Mouse (Mus musculus) central nervous system, embryonic 11.5 days (tissue): ENCODE measurements around the gene Tmem95. TPM values are rescaled to one million over a fixed set of nuclear protein-coding genes. Genes with fewer than 3 reads are reported as not detected.

Experiments used
- polyA plus RNA-seq: library from polyadenylated mRNA; depleted of rRNA; stranded (reverse); fragments of >200 nt; gene quantifications from 2 replicates; pipeline ENCODE4 v1.2.3, GENCODE M21; 2012; rRNA removed

Gene Tmem95
- polyA plus RNA-seq, result not detected in 2 replicates

GRCm38 (mm10) chr11:69877878-69878277, at the start of gene Tmem95:
TSS of gene Tmem95 (minus strand) at chr11:69878018.

GRCm38 (mm10) chr11:69921114-69922011, 43.5 kb upstream of the Tmem95 start, which contains the start of gene Eif5a:
TSS of gene Eif5a (minus strand) at chr11:69921958.

GRCm38 (mm10) chr11:69913554-69914371, 35.9 kb upstream of the Tmem95 start, which contains the start of gene Gps2:
TSS of gene Gps2 (plus strand) at chr11:69913888.

GRCm38 (mm10) chr11:69900471-69901405, 22.9 kb upstream of the Tmem95 start, which contains the start of the genes 2810408A11Rik and Neurl4:
TSS of gene 2810408A11Rik (minus strand) at chr11:69900987.
TSS of gene Neurl4 (plus strand) at chr11:69901072.

GRCm38 (mm10) chr11:69895291-69895690, 17.5 kb upstream of the Tmem95 start, which contains the start of gene Acap1:
TSS of gene Acap1 (minus strand) at chr11:69895539.

GRCm38 (mm10) chr11:69880853-69881603, 3.2 kb upstream of the Tmem95 start, which contains the start of gene Kctd11:
TSS of gene Kctd11 (minus strand) at chr11:69881406.

GRCm38 (mm10) chr11:69858113-69858998, 19.5 kb downstream of the Tmem95 start, which contains the start of gene Tnk1:
TSS of gene Tnk1 (minus strand) at chr11:69858730.

GRCm38 (mm10) chr11:69846198-69846680, 31.6 kb downstream of the Tmem95 start, which contains the start of gene Plscr3:
TSS of gene Plscr3 (plus strand) at chr11:69846376.

GRCm38 (mm10) chr11:69837952-69838713, 39.7 kb downstream of the Tmem95 start, which contains the start of gene Tmem256:
TSS of gene Tmem256 (plus strand) at chr11:69838514.

GRCm38 (mm10) chr11:69837604-69837951, 40.2 kb downstream of the Tmem95 start, which contains the start of gene Nlgn2:
TSS of gene Nlgn2 (minus strand) at chr11:69837784.

Other genes starting within 250 kb of the Tmem95 start
- gene Fxr2, start 245.0 kb downstream of the Tmem95 start, polyA plus RNA-seq, result 126 and 156 TPM in 2 replicates
- gene Sox15, start 222.7 kb downstream of the Tmem95 start, polyA plus RNA-seq, result 0.12 and 0.22 TPM in 2 replicates
- gene Mpdu1, start 215.4 kb downstream of the Tmem95 start, polyA plus RNA-seq, result 97.0 and 101 TPM in 2 replicates
- 4.7 and 9.4 TPM in 2 replicates for gene Cd68, start 211.9 kb downstream of the Tmem95 start, polyA plus RNA-seq
- gene Eif4a1, start 205.6 kb downstream of the Tmem95 start, polyA plus RNA-seq, result 1,301 and 1,419 TPM in 2 replicates
- gene Senp3, start 195.9 kb downstream of the Tmem95 start, polyA plus RNA-seq, result 92.5 and 186 TPM in 2 replicates
- gene Tnfsf13, start 192.2 kb downstream of the Tmem95 start, polyA plus RNA-seq, result 0.29 and 0.97 TPM in 2 replicates
- gene Tnfsf12, start 182.2 kb downstream of the Tmem95 start, polyA plus RNA-seq, result 4.4 and 4.9 TPM in 2 replicates
- gene Tnfsfm13, start 181.9 kb downstream of the Tmem95 start, polyA plus RNA-seq, result 1.7 and 2.3 TPM in 2 replicates
- gene Polr2a, start 119.4 kb downstream of the Tmem95 start, polyA plus RNA-seq, result 48.6 and 79.6 TPM in 2 replicates
- 0.16 and 0.30 TPM in 2 replicates for gene Slc35g3, start 116.0 kb downstream of the Tmem95 start, polyA plus RNA-seq
- 4.7 and 5.0 TPM in 2 replicates for gene Zbtb4, start 112.1 kb downstream of the Tmem95 start, polyA plus RNA-seq
- gene Chrnb1, start 82.1 kb downstream of the Tmem95 start, polyA plus RNA-seq, result 1.7 and 15.7 TPM in 2 replicates
- 4.7 and 7.5 TPM in 2 replicates for gene Fgf11, start 76.2 kb downstream of the Tmem95 start, polyA plus RNA-seq
- gene Tmem102, start 72.4 kb downstream of the Tmem95 start, polyA plus RNA-seq, result 0.19 and 0.27 TPM in 2 replicates
- not detected in 2 replicates for gene Gm39566, start 62.7 kb downstream of the Tmem95 start, polyA plus RNA-seq
- gene Spem2, start 59.6 kb downstream of the Tmem95 start, polyA plus RNA-seq, result not detected in 2 replicates
- gene Spem1, start 55.8 kb downstream of the Tmem95 start, polyA plus RNA-seq, result 0.80 and 0.86 TPM in 2 replicates
- 70.3 and 84.9 TPM in 2 replicates for gene Nlgn2, start 40.2 kb downstream of the Tmem95 start, polyA plus RNA-seq
- 137 and 187 TPM in 2 replicates for gene Tmem256, start 39.5 kb downstream of the Tmem95 start, polyA plus RNA-seq
- 60.2 and 99.9 TPM in 2 replicates for gene Plscr3, start 31.6 kb downstream of the Tmem95 start, polyA plus RNA-seq
- 0.25 and 0.65 TPM in 2 replicates for gene Tnk1, start 19.3 kb downstream of the Tmem95 start, polyA plus RNA-seq
- gene Kctd11, start 3.4 kb upstream of the Tmem95 start, polyA plus RNA-seq, result 2.3 and 2.9 TPM in 2 replicates
- 2.0 and 2.4 TPM in 2 replicates for gene Acap1, start 17.5 kb upstream of the Tmem95 start, polyA plus RNA-seq
- 10.4 and 14.1 TPM in 2 replicates for gene 2810408A11Rik, start 23.0 kb upstream of the Tmem95 start, polyA plus RNA-seq
- 86.7 and 121 TPM in 2 replicates for gene Neurl4, start 23.1 kb upstream of the Tmem95 start, polyA plus RNA-seq
- gene Gps2, start 35.9 kb upstream of the Tmem95 start, polyA plus RNA-seq, result 71.0 and 88.1 TPM in 2 replicates
- 1,164 and 1,181 TPM in 2 replicates for gene Eif5a, start 43.9 kb upstream of the Tmem95 start, polyA plus RNA-seq
- gene Ybx2, start 57.8 kb upstream of the Tmem95 start, polyA plus RNA-seq, result 23.1 and 36.5 TPM in 2 replicates
- gene Slc2a4, start 70.2 kb upstream of the Tmem95 start, polyA plus RNA-seq, result 10.3 and 24.4 TPM in 2 replicates
- gene Cldn7, start 86.8 kb upstream of the Tmem95 start, polyA plus RNA-seq, result 2.3 and 5.7 TPM in 2 replicates
- 88.4 and 139 TPM in 2 replicates for gene Ctdnep1, start 103.1 kb upstream of the Tmem95 start, polyA plus RNA-seq
- 112 and 147 TPM in 2 replicates for gene Elp5, start 104.5 kb upstream of the Tmem95 start, polyA plus RNA-seq
- 303 and 380 TPM in 2 replicates for gene Gabarap, start 113.1 kb upstream of the Tmem95 start, polyA plus RNA-seq
- 66.5 and 98.1 TPM in 2 replicates for gene Phf23, start 117.8 kb upstream of the Tmem95 start, polyA plus RNA-seq
- 32.7 and 40.0 TPM in 2 replicates for gene Dvl2, start 122.6 kb upstream of the Tmem95 start, polyA plus RNA-seq
- gene Acadvl, start 137.4 kb upstream of the Tmem95 start, polyA plus RNA-seq, result 32.6 and 38.6 TPM in 2 replicates
- gene Dlg4, start 138.9 kb upstream of the Tmem95 start, polyA plus RNA-seq, result 71.2 and 101 TPM in 2 replicates
- 1.4 TPM in 2 replicates for gene Asgr1, start 176.1 kb upstream of the Tmem95 start, polyA plus RNA-seq
- 0.49 and 0.56 TPM in 2 replicates for gene Asgr2, start 214.6 kb upstream of the Tmem95 start, polyA plus RNA-seq